Mouse (Mus musculus): ENCODE results near the gene Hoxd8.

DNA sequence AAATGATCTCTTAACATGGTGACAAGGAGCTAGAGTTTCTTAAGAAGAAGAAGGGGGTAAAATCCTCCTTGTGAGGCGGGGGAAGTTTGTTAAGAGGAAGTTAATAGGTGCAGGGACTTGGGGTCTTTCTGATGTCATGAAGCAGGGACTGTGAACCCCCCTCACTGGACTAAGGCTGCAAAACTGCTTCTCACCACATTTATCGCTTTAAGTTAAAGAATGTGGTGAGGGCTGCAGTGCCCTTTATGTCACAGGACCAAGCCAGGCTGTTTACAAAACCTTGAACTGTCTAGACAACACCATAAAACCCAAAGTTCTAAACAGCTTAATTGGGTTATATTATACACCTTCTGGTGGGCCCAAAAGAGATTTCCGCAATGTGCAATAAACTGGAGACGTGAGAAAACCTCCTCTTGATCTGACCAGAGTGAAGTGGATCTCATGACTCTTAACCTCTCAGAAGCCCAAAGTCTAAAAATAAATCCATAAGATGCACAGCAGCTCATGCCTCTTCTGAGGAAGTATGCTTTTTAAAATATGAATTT, 19.3 kb upstream of the Hoxd8 start:
- no peak for TF ChIP-seq CTCF (IDR thresholded peaks at IDR 0.05; ENCODE audit: low read depth)
- no peak for TF ChIP-seq EP300 (optimal IDR thresholded peaks at IDR 0.05)

All from stomach, postnatal 0 days (tissue).